Mouse (Mus musculus): Measurements from ENCODE around the gene Gldc. TPM values are rescaled to one million over a fixed set of nuclear protein-coding genes. Genes with fewer than 3 reads are reported as not detected.
A peak's percentile ranks its signal among the peaks of the same experiment; 100 is the strongest.
"Not testable (repeated sequence)": the region's sequence is repeated elsewhere in the genome, so short reads cannot be mapped to it uniquely, and the experiment has no call there.

Gene Gldc
- polyA plus RNA-seq (2015; fragmentation: Nextera tagmentation; extraction: Ambion mirVana), result 4.7 and 5.3 TPM in 2 replicates

GRCm38 (mm10) chr19:30174919-30175571 is at the start of gene Gldc:
TSS of gene Gldc (minus strand) at chr19:30175429.
- H3K27ac ChIP-seq, result no peak within 1 kb of the TSS
- H3K9ac ChIP-seq, result peak within 1 kb of the TSS; percentile 27; the same call in 1 of the 2 replicates
- H3K27me3 ChIP-seq (replicated peaks), result peaks cover 24% of the 10 kb centered on the region
- H3K36me3 ChIP-seq, result no peaks in the 10 kb centered on the region
- peak within 1 kb of the TSS; percentile 51 for H3K4me3 ChIP-seq (replicated peaks)
- H3K4me1 ChIP-seq, result peaks cover 5% of the 10 kb centered on the region; the same call in 1 of the 2 replicates
- H3K4me2 ChIP-seq, result peak within 1 kb of the TSS; percentile 100
- peak; percentile 89 for ATAC-seq (ENCODE audit: insufficient read depth, low FRiP score, low read depth)
- no peaks in the 10 kb centered on the region for H3K9me3 ChIP-seq
- WGBS, result under 1% methylated on average over 46 of the region's 53 CpGs

GRCm38 (mm10) chr19:30222593-30222992 is 47.4 kb upstream of the Gldc start:
- ATAC-seq (ENCODE audit: insufficient read depth, low FRiP score, low read depth); H3K4me1 ChIP-seq; H3K4me2 ChIP-seq; H3K36me3 ChIP-seq; H3K4me3 ChIP-seq (replicated peaks); H3K9me3 ChIP-seq; H3K9ac ChIP-seq; H3K27me3 ChIP-seq (replicated peaks); H3K27ac ChIP-seq: not testable (repeated sequence)
- WGBS, result 56% methylated on average over 8 of the region's 8 CpGs

- no peak overlapping the region for H3K4me2 ChIP-seq
- 16% methylated on average over 7 of the region's 7 CpGs for WGBS
- H3K4me1 ChIP-seq, result no peaks in the 10 kb centered on the region
- H3K36me3 ChIP-seq, result no peaks in the 10 kb centered on the region
- no peak overlapping the region for H3K27ac ChIP-seq
- H3K27me3 ChIP-seq (replicated peaks), result no peaks in the 10 kb centered on the region
- no peak overlapping the region for H3K9ac ChIP-seq
- H3K9me3 ChIP-seq, result no peaks in the 10 kb centered on the region
- no peak for ATAC-seq (ENCODE audit: insufficient read depth, low FRiP score, low read depth)
- H3K4me3 ChIP-seq (replicated peaks), result no peak overlapping the region
Observed at GRCm38 (mm10) chr19:30217335-30217734, 42.1 kb upstream of the Gldc start.

GRCm38 (mm10) chr19:30216186-30216585 is 41.0 kb upstream of the Gldc start:
- H3K9me3 ChIP-seq, result no peaks in the 10 kb centered on the region
- H3K4me3 ChIP-seq (replicated peaks), result no peak overlapping the region
- no peaks in the 10 kb centered on the region for H3K36me3 ChIP-seq
- no peaks in the 10 kb centered on the region for H3K27me3 ChIP-seq (replicated peaks)
- H3K9ac ChIP-seq, result no peak overlapping the region
- no peak overlapping the region for H3K27ac ChIP-seq
- H3K4me1 ChIP-seq, result no peaks in the 10 kb centered on the region
- no peak for ATAC-seq (ENCODE audit: insufficient read depth, low FRiP score, low read depth)
- 83% methylated on average over 4 of the region's 4 CpGs for WGBS
- no peak overlapping the region for H3K4me2 ChIP-seq

GRCm38 (mm10) chr19:30215736-30216135 is 40.5 kb upstream of the Gldc start:
- H3K36me3 ChIP-seq; H3K4me3 ChIP-seq (replicated peaks); H3K9me3 ChIP-seq; H3K9ac ChIP-seq; H3K4me1 ChIP-seq; H3K27ac ChIP-seq; H3K27me3 ChIP-seq (replicated peaks); H3K4me2 ChIP-seq; ATAC-seq (ENCODE audit: insufficient read depth, low FRiP score, low read depth): not testable (repeated sequence)
- WGBS, result 59% methylated on average over 2 of the region's 2 CpGs

- H3K9ac ChIP-seq, result no peak overlapping the region
- 41% methylated on average over 2 of the region's 2 CpGs for WGBS
- H3K36me3 ChIP-seq, result no peaks in the 10 kb centered on the region
- no peaks in the 10 kb centered on the region for H3K4me1 ChIP-seq
- no peaks in the 10 kb centered on the region for H3K9me3 ChIP-seq
- no peaks in the 10 kb centered on the region for H3K27me3 ChIP-seq (replicated peaks)
- no peak overlapping the region for H3K27ac ChIP-seq
- no peak overlapping the region for H3K4me2 ChIP-seq
- H3K4me3 ChIP-seq (replicated peaks), result no peak overlapping the region
- ATAC-seq (ENCODE audit: insufficient read depth, low FRiP score, low read depth), result no peak
Observed at GRCm38 (mm10) chr19:30214026-30214425, 38.8 kb upstream of the Gldc start.

GRCm38 (mm10) chr19:30209006-30209405 is 33.8 kb upstream of the Gldc start:
- not testable (repeated sequence) for H3K4me3 ChIP-seq (replicated peaks); ATAC-seq (ENCODE audit: insufficient read depth, low FRiP score, low read depth); H3K27ac ChIP-seq; H3K4me2 ChIP-seq; H3K36me3 ChIP-seq; H3K4me1 ChIP-seq; H3K9me3 ChIP-seq; H3K9ac ChIP-seq; H3K27me3 ChIP-seq (replicated peaks)
- WGBS, result 86% methylated on average over 8 of the region's 8 CpGs

GRCm38 (mm10) chr19:30206981-30207380 is 31.8 kb upstream of the Gldc start:
- no peak overlapping the region for H3K4me3 ChIP-seq (replicated peaks)
- H3K27ac ChIP-seq, result no peak overlapping the region
- H3K9me3 ChIP-seq, result no peaks in the 10 kb centered on the region
- H3K4me1 ChIP-seq, result no peaks in the 10 kb centered on the region
- WGBS, result 54% methylated on average over 1 of the region's 1 CpGs
- peak; percentile 70 for ATAC-seq (ENCODE audit: insufficient read depth, low FRiP score, low read depth)
- H3K4me2 ChIP-seq, result no peak overlapping the region
- H3K9ac ChIP-seq, result no peak overlapping the region
- no peaks in the 10 kb centered on the region for H3K27me3 ChIP-seq (replicated peaks)
- H3K36me3 ChIP-seq, result no peaks in the 10 kb centered on the region

- WGBS, result 77% methylated on average over 4 of the region's 4 CpGs
Observed at GRCm38 (mm10) chr19:30205874-30206273, 30.6 kb upstream of the Gldc start.

GRCm38 (mm10) chr19:30205159-30205816 is 30.1 kb upstream of the Gldc start:
- H3K4me3 ChIP-seq (replicated peaks), result no peak overlapping the region
- no peaks in the 10 kb centered on the region for H3K9me3 ChIP-seq
- H3K4me2 ChIP-seq, result no peak overlapping the region
- no peaks in the 10 kb centered on the region for H3K4me1 ChIP-seq
- H3K27ac ChIP-seq, result no peak overlapping the region
- no peak for ATAC-seq (ENCODE audit: insufficient read depth, low FRiP score, low read depth)
- 18% methylated on average over 12 of the region's 12 CpGs for WGBS
- no peaks in the 10 kb centered on the region for H3K27me3 ChIP-seq (replicated peaks)
- no peak overlapping the region for H3K9ac ChIP-seq
- no peaks in the 10 kb centered on the region for H3K36me3 ChIP-seq

More at GRCm38 (mm10) chr19:30205874-30206273, 30.6 kb upstream of the Gldc start:
- Histone ChIP-seq H3K27me3 (replicated peaks) (no peaks in the 10 kb centered on the region), H3K27ac (no peak overlapping the region), H3K4me3 (replicated peaks) (no peak overlapping the region), H3K36me3 (no peaks in the 10 kb centered on the region), H3K9ac (no peak overlapping the region), H3K4me2 (no peak overlapping the region), H3K4me1 (no peaks in the 10 kb centered on the region), H3K9me3 (no peaks in the 10 kb centered on the region)
- ATAC-seq (ENCODE audit: insufficient read depth, low FRiP score, low read depth), result no peak

- Histone ChIP-seq H3K4me1 (no peaks in the 10 kb centered on the region), H3K27ac (no peak overlapping the region), H3K27me3 (replicated peaks) (no peaks in the 10 kb centered on the region), H3K4me2 (no peak overlapping the region), H3K36me3 (no peaks in the 10 kb centered on the region), H3K9me3 (no peaks in the 10 kb centered on the region), H3K9ac (no peak overlapping the region), H3K4me3 (replicated peaks) (no peak overlapping the region)
- ATAC-seq (ENCODE audit: insufficient read depth, low FRiP score, low read depth), result no peak
- WGBS, result 58% methylated on average over 7 of the region's 7 CpGs
Observed at GRCm38 (mm10) chr19:30202177-30202576, 26.9 kb upstream of the Gldc start.

- WGBS, result 67% methylated on average over 6 of the region's 6 CpGs
- Histone ChIP-seq H3K4me2 (no peak overlapping the region), H3K27ac (no peak overlapping the region), H3K27me3 (replicated peaks) (no peaks in the 10 kb centered on the region), H3K9me3 (no peaks in the 10 kb centered on the region), H3K4me3 (replicated peaks) (no peak overlapping the region), H3K36me3 (no peaks in the 10 kb centered on the region), H3K9ac (no peak overlapping the region), H3K4me1 (no peaks in the 10 kb centered on the region)
- ATAC-seq (ENCODE audit: insufficient read depth, low FRiP score, low read depth), result no peak; the same call in 1 of the 2 replicates
Observed at GRCm38 (mm10) chr19:30194999-30195398, 19.8 kb upstream of the Gldc start.

All from stomach, embryonic 15.5 days (tissue).